Mouse (Mus musculus) brain, embryonic 14.5 days (tissue): Measurements from ENCODE around the gene Lsm8. TPM values are rescaled to one million over a fixed set of nuclear protein-coding genes. Genes with fewer than 3 reads are reported as not detected.
"Not testable (repeated sequence)": the region's sequence is repeated elsewhere in the genome, so short reads cannot be mapped to it uniquely, and the experiment has no call there.

Experiments
- DNase-seq: peaks from one replicate; pipeline ENCODE4 v3.0.0-alpha.2; 2011; ENCODE audit warnings: low read depth
- CTCF ChIP-seq: fragments of 200-500 bp; IDR thresholded peaks from 2 replicates; pipeline ENCODE4 v1.5.1; 2012; ENCODE audit warnings: inconsistent platforms, mild to moderate bottlenecking, moderate library complexity, borderline replicate concordance; ENCODE audit not compliant: insufficient read depth, insufficient read length; ENCODE audit errors: extremely low read depth
- POLR2A ChIP-seq: fragments of 200-500 bp; IDR thresholded peaks from 2 replicates; pipeline ENCODE4 v1.6.1; 2012; ENCODE audit warnings: mild to moderate bottlenecking, inconsistent platforms, borderline replicate concordance; ENCODE audit not compliant: poor library complexity, insufficient read depth, insufficient read length, severe bottlenecking; ENCODE audit errors: extremely low read depth
- polyA plus RNA-seq: library from polyadenylated mRNA; depleted of rRNA; stranded (reverse); fragments of >200 nt; gene quantifications from 2 replicates; pipeline ENCODE4 v1.2.3, GENCODE M21; 2012; rRNA removed

Gene Lsm8
- polyA plus RNA-seq, result 75.8 and 133 TPM in 2 replicates

DNA sequence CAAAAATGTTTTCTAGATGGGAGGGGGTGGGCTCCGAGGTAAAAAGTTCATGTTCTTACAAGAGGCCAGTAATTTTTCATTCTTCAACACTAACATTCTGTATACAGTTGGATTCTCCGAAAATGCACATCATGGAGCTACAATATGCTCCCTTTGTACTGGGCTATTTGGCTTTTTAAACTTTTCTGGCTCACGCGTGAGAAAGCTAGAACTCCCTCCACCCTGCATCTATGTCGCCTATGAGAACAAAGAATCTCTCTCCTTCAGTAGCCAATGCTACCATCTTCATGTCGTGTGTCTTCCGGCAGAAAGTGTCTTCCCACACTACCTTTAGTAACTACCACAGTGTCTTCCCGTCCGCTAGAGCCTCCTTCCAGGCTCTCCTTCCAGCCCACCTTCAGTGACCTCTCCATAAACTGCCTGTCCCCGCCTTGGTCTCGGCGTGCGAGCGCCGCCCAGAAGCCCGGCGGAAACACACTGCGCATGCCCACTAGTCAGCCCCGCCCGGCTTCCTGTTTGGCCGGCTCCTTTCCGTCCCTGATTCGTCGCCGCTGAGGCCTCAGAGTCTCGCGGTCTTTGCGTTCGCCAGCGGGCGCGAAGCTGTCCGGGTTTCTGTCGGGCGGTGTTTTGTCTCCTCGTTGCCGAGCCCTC is at the start of gene Lsm8:
Lsm8 (plus strand) TSS at position 529 of the 651 bp plus-strand sequence.
- peak; percentile 99 for DNase-seq
- TF ChIP-seq POLR2A (peak; percentile 71; the same call in 1 of the 2 replicates), CTCF (no peak)

GRCm38 (mm10) chr6:18800869-18801511 is 47.4 kb upstream of the Lsm8 start:
- DNase-seq, result no peak
- TF ChIP-seq CTCF (no peak), POLR2A (no peak)

- TF ChIP-seq POLR2A, result no peak
- TF ChIP-seq CTCF, result no peak
- no peak for DNase-seq
Measured at GRCm38 (mm10) chr6:18812623-18813022, 35.8 kb upstream of the Lsm8 start.

- DNase-seq, result no peak
- no peak for TF ChIP-seq POLR2A
- TF ChIP-seq CTCF, result no peak
Measured at GRCm38 (mm10) chr6:18815606-18816005, 32.8 kb upstream of the Lsm8 start.

DNA sequence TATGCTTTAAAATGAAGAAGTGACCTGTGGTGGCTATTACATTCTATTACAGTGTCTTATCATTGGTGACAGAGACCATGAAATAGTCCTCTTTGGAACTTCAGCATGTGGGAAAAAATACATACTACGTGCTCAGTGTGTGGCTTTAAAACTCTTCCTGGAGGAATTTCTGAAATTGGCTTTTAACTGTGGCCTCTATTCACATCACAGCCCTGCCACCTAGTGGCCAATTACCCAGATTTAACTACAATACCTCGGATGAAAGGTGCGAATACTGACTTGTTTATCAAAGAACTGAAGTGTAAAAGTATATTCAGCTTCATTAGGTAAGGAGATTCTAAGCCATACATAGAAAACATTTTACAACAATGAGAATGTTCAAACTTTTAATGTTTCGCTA is 29.0 kb upstream of the Lsm8 start:
- peak; percentile 85 for DNase-seq

DNA sequence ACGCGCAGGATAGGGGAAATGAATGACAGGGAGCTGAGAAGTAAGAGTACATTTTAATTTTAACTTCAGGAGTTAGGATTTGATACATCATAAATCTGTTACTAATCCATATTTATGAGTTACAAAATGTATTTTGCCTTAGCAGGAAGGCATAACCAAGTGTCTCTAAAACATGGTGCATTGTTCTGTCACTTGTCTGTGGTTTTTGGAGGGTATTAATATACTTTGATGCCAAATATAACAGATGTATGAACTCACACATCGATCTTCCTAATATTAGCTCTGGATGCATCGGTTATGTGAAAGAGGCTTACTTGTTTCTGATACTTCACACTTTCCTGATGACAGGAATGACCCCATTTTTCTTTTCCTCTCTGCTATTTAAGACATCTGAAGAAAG is 28.1 kb upstream of the Lsm8 start:
- peak; percentile 11 for DNase-seq
- TF ChIP-seq POLR2A (no peak), CTCF (no peak)

More for the DNA sequence above, 29.0 kb upstream of the Lsm8 start:
- TF ChIP-seq POLR2A (no peak), CTCF (peak; percentile 68)

DNA sequence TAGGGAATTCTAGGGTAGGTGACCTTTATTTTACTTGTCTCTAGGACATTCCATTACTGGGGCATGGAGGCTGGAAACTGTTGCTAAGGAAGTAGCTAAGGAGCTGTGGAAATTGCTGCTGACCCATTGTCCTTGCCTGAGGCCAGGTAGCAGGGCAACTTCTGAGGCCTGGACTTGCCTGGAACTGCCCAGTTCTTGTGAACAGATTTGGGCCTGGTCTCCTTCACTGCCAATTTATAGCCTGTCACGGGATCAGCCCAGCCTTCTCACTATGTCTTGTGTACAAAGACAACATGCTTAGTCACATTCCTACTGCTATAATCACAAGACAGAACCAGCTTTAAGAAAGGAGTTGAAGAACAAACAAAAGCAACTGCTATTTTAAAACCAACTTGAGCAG is 25.6 kb upstream of the Lsm8 start:
- no peak for DNase-seq
- TF ChIP-seq POLR2A, result no peak
- no peak for TF ChIP-seq CTCF

DNA sequence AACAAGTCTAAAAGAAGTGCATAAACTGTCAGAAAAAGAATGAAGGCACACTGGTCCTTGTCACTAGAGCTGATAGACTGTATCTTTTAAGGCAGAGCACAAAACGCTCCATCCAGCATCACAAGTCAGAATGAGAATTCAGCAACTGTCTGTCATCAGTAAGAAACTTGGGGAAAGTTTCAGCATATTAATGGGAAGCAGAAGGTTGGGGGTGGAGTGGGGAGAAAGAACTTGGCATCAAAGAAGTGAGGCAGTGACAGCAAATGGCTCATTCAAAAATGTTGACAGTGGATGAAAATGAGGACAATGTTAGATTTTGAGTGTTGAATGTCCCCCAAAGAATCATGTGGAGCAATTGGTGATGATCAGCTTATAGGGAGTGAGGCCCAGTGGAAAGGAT is 15.4 kb upstream of the Lsm8 start:
- no peak for DNase-seq
- no peak for TF ChIP-seq POLR2A
- TF ChIP-seq CTCF, result no peak

DNA sequence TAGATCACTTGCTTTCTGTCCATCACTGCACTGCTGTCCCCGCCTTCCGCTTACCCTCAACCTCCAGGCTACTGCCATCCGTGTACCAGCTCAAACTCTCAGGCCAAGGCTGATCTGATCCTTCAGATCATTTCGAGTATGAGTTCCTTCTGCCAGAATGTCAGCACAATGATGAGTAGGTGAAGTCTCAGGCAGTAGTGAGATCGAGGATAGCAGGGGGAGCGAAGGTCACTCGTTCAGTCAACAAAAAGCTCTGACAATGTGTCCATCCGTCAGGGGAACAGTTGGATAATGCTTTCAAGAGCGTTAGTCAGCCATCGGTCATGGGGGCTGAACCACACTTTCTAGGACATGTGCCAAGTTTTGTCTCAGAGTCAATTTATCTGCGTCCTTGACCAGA is 3.9 kb upstream of the Lsm8 start:
- not testable (repeated sequence) for DNase-seq

- DNase-seq, result not testable (repeated sequence)
Measured at GRCm38 (mm10) chr6:18845571-18845970, 2.8 kb upstream of the Lsm8 start.

GRCm38 (mm10) chr6:18848702-18849061 is 303 bp downstream of the Lsm8 start:
- DNase-seq, result no peak
- TF ChIP-seq POLR2A, result no peak
- no peak for TF ChIP-seq CTCF

- no peak for DNase-seq
- no peak for TF ChIP-seq CTCF
- no peak for TF ChIP-seq POLR2A
Measured at GRCm38 (mm10) chr6:18855323-18855722, 6.9 kb downstream of the Lsm8 start.

DNA sequence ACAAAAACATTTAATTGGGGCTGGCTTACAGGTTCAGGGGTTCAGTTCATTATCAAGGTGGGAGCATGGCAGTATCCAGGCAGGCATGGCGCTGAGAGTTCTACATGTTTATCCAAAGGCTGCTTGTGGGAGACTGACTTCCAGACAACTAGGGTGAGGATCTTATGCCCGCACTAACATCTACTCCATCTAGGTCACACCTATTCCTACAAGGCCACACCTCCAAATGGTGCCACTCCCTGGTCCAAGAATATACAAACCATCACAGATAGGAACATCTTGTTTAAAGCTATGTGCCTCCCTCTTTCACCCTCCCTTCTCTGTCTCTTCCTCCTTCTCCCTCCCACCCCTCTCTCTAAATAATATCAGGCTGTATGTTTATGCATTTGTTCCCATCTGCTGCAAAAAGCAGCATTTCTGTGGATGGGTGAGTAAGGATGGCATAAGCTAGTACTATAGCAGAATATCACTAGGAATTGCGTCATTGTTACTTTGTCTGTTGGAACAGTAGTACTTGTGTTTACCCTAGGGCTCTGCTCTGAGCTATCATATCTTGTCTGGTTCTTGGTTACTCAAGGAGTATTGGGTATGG is 8.2 kb downstream of the Lsm8 start:
- DNase-seq, result no peak
- TF ChIP-seq CTCF (no peak), POLR2A (no peak)
